Mouse (Mus musculus) brain, embryonic 14.5 days (tissue): ENCODE data around the gene Lcp2.

Experiments used
- CTCF ChIP-seq: fragments of 200-500 bp; IDR thresholded peaks from 2 replicates; pipeline ENCODE4 v1.5.1; 2012; ENCODE audit warnings: inconsistent platforms, mild to moderate bottlenecking, moderate library complexity, borderline replicate concordance; ENCODE audit not compliant: insufficient read depth, insufficient read length; ENCODE audit errors: extremely low read depth
- POLR2A ChIP-seq: fragments of 200-500 bp; IDR thresholded peaks from 2 replicates; pipeline ENCODE4 v1.6.1; 2012; ENCODE audit warnings: mild to moderate bottlenecking, inconsistent platforms, borderline replicate concordance; ENCODE audit not compliant: poor library complexity, insufficient read depth, insufficient read length, severe bottlenecking; ENCODE audit errors: extremely low read depth

DNA sequence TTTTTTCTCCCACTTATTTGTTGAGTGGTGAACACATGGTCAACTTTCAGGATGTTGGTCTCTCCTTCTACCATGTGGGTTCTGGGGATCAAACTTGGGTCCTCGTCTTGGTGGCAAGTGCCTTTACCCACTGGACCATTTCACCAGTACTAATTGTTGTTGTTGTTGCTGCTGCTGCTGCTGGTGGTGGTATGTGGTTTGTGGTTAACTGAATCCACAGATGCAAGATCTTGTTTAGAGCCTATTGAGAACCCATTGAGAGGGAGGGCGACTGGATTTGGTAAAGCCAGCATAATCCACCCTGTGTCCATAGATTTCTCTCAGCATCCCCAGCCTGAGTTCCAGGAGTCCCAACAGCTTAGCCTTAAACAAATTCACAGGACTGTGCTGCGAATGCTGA is 46.3 kb upstream of the Lcp2 start:
- TF ChIP-seq POLR2A: no peak
- no peak for TF ChIP-seq CTCF
